Mouse (Mus musculus) naive thymus-derived CD4-positive, alpha-beta T cell, adult 5 months (primary cell): Measurements from ENCODE around the gene Wdr24. TPM values are rescaled to one million over a fixed set of nuclear protein-coding genes. Genes with fewer than 3 reads are reported as not detected.

Source experiments
- polyA plus RNA-seq: library from polyadenylated mRNA; unstranded; fragments of 100-300 nt; shearing (Covaris generic); gene quantifications from one replicate; pipeline ENCODE4 v1.2.1, GENCODE M21; 2017

Gene Wdr24
- 22.7 TPM for polyA plus RNA-seq

GRCm38 (mm10) chr17:25823452-25823851 is at the start of gene Wdr24:
Gene Wdr24, plus strand, starts transcription at chr17:25823627.

GRCm38 (mm10) chr17:25785281-25785745 is 38.1 kb upstream of the Wdr24 start, which contains the start of gene Haghl:
Gene Haghl, minus strand, starts transcription at chr17:25785673.

GRCm38 (mm10) chr17:25786280-25786679 is 37.1 kb upstream of the Wdr24 start, which contains the start of gene Ccdc78:
Gene Ccdc78, plus strand, starts transcription at chr17:25786580.

GRCm38 (mm10) chr17:25792615-25793014 is 30.8 kb upstream of the Wdr24 start, which contains the start of gene Fam173a:
Gene Fam173a, minus strand, starts transcription at chr17:25792901.

GRCm38 (mm10) chr17:25795609-25796092 is 27.8 kb upstream of the Wdr24 start, which contains the start of gene AC134908.4:
Gene AC134908.4, minus strand, starts transcription at chr17:25795659.

GRCm38 (mm10) chr17:25796951-25797369 is 26.5 kb upstream of the Wdr24 start, which contains the start of gene Metrn:
Gene Metrn, minus strand, starts transcription at chr17:25797136.

GRCm38 (mm10) chr17:25808789-25809605 is 14.4 kb upstream of the Wdr24 start, which contains the start of gene Fbxl16:
Gene Fbxl16, plus strand, starts transcription at chr17:25809085.

GRCm38 (mm10) chr17:25828712-25829557 is 5.5 kb downstream of the Wdr24 start, which contains the start of gene Jmjd8:
Gene Jmjd8, plus strand, starts transcription at chr17:25828867.

GRCm38 (mm10) chr17:25833291-25833663 is 9.8 kb downstream of the Wdr24 start, which contains the start of gene Stub1:
Gene Stub1, minus strand, starts transcription at chr17:25833404.

GRCm38 (mm10) chr17:25837076-25837410 is 13.6 kb downstream of the Wdr24 start, which contains the start of gene Rhbdl1:
Gene Rhbdl1, minus strand, starts transcription at chr17:25837295.

GRCm38 (mm10) chr17:25841117-25841880 is 17.9 kb downstream of the Wdr24 start, which contains the start of gene Gm20683:
Gene Gm20683, minus strand, starts transcription at chr17:25841763.

GRCm38 (mm10) chr17:25844396-25844901 is 21.0 kb downstream of the Wdr24 start, which contains the start of gene Rhot2:
Gene Rhot2, minus strand, starts transcription at chr17:25844851.

GRCm38 (mm10) chr17:25860832-25861703 is 37.6 kb downstream of the Wdr24 start, which contains the start of gene Wdr90:
Gene Wdr90, minus strand, starts transcription at chr17:25861501.

GRCm38 (mm10) chr17:25868601-25869191 is 45.3 kb downstream of the Wdr24 start, which contains the start of gene Mcrip2:
Gene Mcrip2, minus strand, starts transcription at chr17:25868764.

GRCm38 (mm10) chr17:25874721-25875170 is 51.3 kb downstream of the Wdr24 start, which contains the start of gene Mettl26:
Gene Mettl26, plus strand, starts transcription at chr17:25875074.

